Mouse (Mus musculus): ENCODE measurements at regions not wholly inside any gene's neighbourhood (a gene's known extent, or its start where the extent isn't known, plus 50 kb on each side); places are given as distances from the start of the nearest gene placed in this dataset.

GRCm38 (mm10) chr14:100362786-100363185, 78.3 kb upstream of the Klf12 start:
- TF ChIP-seq CTCF (IDR thresholded peaks at IDR 0.05; ENCODE audit: low read depth, low read length) (no peak), GATA2 (IDR thresholded peaks at IDR 0.05; ENCODE audit: borderline replicate concordance, low read depth, low read length) (no peak), POLR2AphosphoS5 (IDR thresholded peaks at IDR 0.05; ENCODE audit: insufficient replicate concordance, low read depth, low read length) (no peak)
